Mouse (Mus musculus) erythroblast, embryonic 14.5 days (primary cell): ENCODE results near the gene Dtx2. TPM values are rescaled to one million over a fixed set of nuclear protein-coding genes. Genes with fewer than 3 reads are reported as not detected.
"Not testable (repeated sequence)": the region's sequence is repeated elsewhere in the genome, so short reads cannot be mapped to it uniquely, and the experiment has no call there.

ENCODE experiments used
- H3K27me3 ChIP-seq: 2 replicates; pipeline ENCODE4 v1.6.1; 2012; ENCODE audit warnings: inconsistent platforms; ENCODE audit not compliant: control insufficient read depth
- H3K36me3 ChIP-seq: 2 replicates; pipeline ENCODE4 v1.6.1; 2012; ENCODE audit warnings: mild to moderate bottlenecking, inconsistent platforms; ENCODE audit not compliant: control insufficient read depth
- H3K4me1 ChIP-seq: 2 replicates; pipeline ENCODE4 v1.6.1; 2012; ENCODE audit warnings: inconsistent platforms; ENCODE audit not compliant: control insufficient read depth
- H3K4me3 ChIP-seq: replicated peaks from 2 replicates; pipeline ENCODE3; 2012; ENCODE audit warnings: moderate library complexity, mild to moderate bottlenecking, inconsistent platforms
- H3K9me3 ChIP-seq: 2 replicates; pipeline ENCODE4 v1.6.1; 2012; ENCODE audit warnings: low read length, inconsistent platforms, mixed read lengths; ENCODE audit not compliant: control insufficient read depth
- GATA1 ChIP-seq: IDR thresholded peaks from 2 replicates; pipeline ENCODE4 v1.6.1; 2012; ENCODE audit warnings: low read length, inconsistent platforms, mixed read lengths
- TAL1 ChIP-seq: IDR thresholded peaks from 3 replicates; pipeline ENCODE4 v1.6.1; 2012; ENCODE audit warnings: low read length, inconsistent platforms, mixed read lengths
- polyA plus RNA-seq: library from polyadenylated mRNA; stranded (reverse); fragments of >175 nt; gene quantifications from 2 replicates; pipeline ENCODE4 v1.2.3, GENCODE M21; 2012

The Dtx2 gene
- polyA plus RNA-seq, 1 experiment: 0.84 TPM

DNA sequence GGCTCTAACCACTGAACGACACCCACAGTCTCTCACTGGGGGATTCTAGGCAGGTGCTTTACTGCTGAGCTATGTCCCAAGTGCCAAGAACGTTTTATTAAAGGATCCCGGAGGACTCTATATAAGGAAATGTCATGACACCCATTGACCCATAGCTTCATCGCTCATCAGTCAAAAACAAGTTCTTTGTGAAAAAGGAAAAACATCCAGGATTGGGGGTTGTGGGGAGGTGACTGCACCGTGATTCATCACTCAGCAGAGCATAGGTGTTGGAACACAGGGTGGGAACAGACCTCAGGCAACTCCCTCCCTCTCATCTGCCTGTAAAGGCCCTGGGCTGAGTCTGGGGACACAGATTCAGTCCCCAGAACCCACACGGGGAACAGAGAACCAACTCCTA lies 55.3 kb downstream of the Dtx2 start:
- Histone ChIP-seq H3K27me3 (no peaks in the 10 kb centered on the region), H3K4me1 (no peaks in the 10 kb centered on the region), H3K9me3 (no peaks in the 10 kb centered on the region), H3K36me3 (no peaks in the 10 kb centered on the region), H3K4me3 (no peak overlapping the region)
- TF ChIP-seq TAL1: no peak
- no peak for TF ChIP-seq GATA1

DNA sequence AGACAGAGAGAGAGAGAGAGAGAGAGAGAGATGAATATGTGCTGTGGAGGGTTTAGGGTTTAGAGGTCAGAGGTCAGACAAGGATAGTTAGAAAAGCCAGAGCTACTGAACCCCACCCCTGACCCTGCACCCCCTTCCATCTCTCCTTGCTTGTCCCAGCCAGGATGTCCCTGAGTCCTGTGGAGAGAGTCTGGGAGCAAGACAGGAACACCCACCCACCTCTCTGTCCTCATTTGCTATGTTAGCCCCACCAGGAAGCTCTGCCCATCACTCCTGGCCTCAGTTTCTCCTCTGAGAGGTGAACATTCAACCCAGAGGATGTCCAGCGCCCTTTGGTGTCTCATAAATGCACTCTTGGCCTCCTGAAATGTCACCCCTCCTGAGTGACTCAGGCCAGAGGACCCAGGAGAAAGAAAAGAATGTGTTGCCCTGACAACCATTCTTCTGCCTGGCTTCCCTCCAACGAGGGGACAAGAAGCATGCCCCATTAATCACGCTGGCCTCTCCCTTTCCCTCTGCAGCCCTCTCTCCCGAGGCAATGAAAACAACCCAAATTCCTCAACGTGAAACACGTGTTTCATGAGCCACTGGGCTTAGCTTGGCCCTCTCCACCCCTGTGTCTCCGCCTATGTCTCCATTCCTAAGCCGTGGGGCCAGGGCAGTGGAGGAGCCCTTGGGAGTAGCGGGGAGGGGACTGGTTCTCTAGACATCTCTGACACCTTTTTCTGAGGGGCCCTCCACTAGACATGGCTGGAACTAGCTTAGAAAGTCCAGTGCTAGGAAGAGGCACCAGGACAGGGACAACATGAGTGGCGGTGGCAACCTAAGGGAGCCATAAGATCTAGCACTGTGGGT lies 56.9 kb downstream of the Dtx2 start:
- no peaks in the 10 kb centered on the region for H3K36me3 ChIP-seq
- no peak overlapping the region for H3K4me3 ChIP-seq
- H3K9me3 ChIP-seq: no peaks in the 10 kb centered on the region
- H3K4me1 ChIP-seq: no peaks in the 10 kb centered on the region
- no peaks in the 10 kb centered on the region for H3K27me3 ChIP-seq
- no peak for TF ChIP-seq GATA1
- no peak for TF ChIP-seq TAL1

DNA sequence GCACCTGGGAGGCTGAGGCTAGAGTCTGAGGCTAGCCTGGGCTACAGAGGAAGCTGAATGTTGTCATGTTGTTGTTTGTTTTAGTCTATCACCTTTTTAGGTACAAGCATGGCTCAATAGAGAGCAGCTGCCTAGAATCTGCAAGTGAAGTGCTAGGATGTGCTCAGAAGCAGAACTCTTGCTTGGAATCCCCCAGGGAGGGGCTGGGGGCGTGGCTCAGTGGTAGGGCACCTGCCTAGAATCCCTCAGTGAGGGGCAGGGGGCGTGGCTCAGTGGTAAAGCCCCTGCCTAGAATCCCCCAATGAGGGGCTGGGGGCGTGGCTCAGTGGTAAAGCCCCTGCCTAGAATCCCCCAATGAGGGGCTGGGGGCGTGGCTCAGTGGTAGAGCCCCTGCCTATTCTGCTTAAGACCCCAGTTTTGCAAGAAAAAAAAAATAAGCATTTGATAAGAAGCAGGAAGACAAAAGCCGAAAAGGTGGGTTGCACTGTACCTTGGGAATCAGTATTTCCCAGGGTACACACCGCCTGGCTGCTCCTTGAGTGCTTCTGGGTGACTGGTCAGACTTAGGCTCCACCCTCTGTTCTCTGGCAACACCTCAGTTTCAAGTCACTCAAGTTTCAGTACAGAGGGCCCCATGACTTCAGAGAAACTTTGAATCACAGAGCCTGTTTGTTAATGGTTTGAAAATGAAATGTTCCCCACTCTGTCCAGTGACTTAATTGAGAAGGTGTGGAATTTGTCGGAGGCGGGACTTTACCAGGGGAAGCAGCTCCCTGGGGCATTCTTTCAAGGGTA lies 58.5 kb downstream of the Dtx2 start:
- TF ChIP-seq TAL1 (no peak), GATA1 (no peak)
- Histone ChIP-seq H3K9me3 (no peaks in the 10 kb centered on the region), H3K27me3 (peaks cover 9% of the 10 kb centered on the region), H3K4me1 (no peaks in the 10 kb centered on the region), H3K4me3 (no peak overlapping the region), H3K36me3 (no peaks in the 10 kb centered on the region)

DNA sequence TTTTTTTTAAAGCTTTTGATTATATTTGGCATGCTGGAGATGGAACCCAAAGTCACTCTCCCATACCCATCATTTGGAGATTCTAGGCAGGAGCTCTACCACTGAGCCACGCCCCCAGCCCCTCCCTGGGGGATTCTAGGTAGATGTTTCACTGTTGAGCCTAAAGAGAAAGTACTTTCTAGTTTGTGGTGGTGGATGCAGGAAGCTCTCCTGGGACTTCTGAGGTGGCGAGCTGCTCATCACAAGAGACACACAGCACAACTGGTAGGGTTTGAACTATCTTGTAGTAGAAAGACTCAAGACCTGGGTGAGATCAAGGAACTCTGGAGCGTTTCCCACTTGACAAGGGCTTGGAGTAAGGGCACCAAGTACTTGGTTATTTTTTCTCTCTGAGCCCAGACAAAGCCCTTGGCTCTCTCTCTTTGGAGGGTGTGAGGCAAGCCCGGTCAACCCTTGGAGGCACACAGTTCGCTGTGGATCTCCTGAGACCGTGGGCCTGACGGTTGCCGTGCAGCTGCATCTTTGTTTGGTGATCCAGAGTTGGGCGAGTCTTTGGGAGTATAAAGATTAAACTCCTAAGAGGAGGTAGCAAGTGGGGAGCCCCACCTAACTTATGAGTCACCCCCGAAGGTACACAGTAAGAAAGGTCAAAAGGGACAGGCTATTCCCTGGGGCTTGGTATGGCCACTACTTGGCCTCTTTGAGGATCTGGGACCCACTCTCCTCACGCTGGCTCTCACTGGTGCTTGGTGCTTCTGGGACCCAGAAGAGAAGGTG lies 59.9 kb downstream of the Dtx2 start, which contains the start of gene Upk3bl:
Gene Upk3bl (plus strand): TSS at position 192 of the 777 bp plus-strand sequence.
- TF ChIP-seq GATA1 (no peak), TAL1 (no peak)
- H3K36me3 ChIP-seq: no peaks in the 10 kb centered on the region
- no peak within 1 kb of the TSS for H3K4me3 ChIP-seq
- H3K9me3 ChIP-seq: no peaks in the 10 kb centered on the region
- H3K27me3 ChIP-seq: peaks cover 15% of the 10 kb centered on the region
- H3K4me1 ChIP-seq: no peaks in the 10 kb centered on the region

DNA sequence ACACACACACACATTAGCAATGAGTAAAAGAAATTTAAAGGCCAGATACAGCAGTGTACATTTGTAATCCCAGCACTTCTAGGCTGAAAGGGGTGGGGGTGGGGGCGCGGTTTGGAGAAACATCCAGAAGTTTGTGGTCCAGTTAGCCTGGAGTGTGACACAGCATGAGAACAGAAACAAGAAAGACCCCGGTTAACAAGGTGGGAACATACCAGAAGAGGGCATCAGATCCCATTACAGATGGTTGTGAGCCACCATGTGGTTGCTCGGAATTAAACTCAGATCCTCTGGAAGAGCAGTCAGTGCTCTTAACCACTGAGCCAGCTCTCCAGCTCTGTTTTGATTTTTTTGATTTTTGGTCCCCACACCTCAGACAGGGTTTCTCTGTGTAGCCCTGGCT lies 61.5 kb downstream of the Dtx2 start:
- H3K4me1 ChIP-seq: no peaks in the 10 kb centered on the region
- peaks cover 23% of the 10 kb centered on the region for H3K27me3 ChIP-seq
- H3K9me3 ChIP-seq: no peaks in the 10 kb centered on the region
- no peaks in the 10 kb centered on the region for H3K36me3 ChIP-seq
- H3K4me3 ChIP-seq: no peak overlapping the region
- TF ChIP-seq TAL1 (no peak), GATA1 (no peak)

DNA sequence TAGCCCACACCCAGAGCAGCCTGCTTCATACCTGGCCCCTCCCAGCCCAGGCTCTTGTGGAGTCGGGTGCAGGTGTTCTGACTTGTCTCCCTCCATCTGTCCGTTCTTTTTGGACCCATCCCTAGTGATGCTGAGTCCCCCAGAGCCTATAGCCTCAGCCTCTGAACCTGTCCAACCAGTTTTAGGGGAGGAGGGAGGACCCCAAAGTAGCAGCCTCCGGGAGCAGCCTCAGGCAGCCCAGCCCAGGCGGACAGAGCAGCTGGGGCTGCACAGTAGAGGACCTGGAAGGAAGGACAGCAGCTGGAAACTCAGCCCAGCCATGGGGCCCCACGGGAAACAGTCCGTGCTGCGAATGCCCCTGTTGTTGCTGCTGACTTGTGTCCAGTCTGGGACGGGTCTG lies 62.5 kb downstream of the Dtx2 start:
- Histone ChIP-seq H3K4me1 (no peaks in the 10 kb centered on the region), H3K36me3 (no peaks in the 10 kb centered on the region), H3K27me3 (peaks cover 26% of the 10 kb centered on the region), H3K9me3 (no peaks in the 10 kb centered on the region), H3K4me3 (no peak overlapping the region)
- TF ChIP-seq TAL1: no peak
- TF ChIP-seq GATA1: no peak

DNA sequence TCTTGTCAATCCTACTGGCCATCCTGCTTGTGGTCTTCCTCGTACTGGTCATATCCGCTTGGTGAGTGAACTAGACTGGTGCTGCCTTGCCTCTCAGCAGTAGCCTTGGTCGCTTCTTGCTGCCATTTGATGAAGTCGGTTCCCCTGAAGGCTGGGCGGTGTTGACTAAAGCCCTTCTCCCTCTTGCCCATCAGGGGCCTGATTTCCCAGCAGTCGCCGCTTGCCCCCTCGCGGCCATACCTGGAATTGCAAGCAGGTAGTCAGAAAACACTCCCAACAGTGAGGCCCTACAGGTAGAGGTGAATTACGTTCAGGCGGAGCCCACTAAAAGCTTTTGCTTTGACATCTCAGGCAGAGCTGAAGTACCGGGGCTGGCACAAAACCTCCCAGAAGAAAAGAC lies 67.0 kb downstream of the Dtx2 start:
- TF ChIP-seq TAL1 (no peak), GATA1 (no peak)
- H3K27me3 ChIP-seq: peaks cover 26% of the 10 kb centered on the region
- H3K36me3 ChIP-seq: no peaks in the 10 kb centered on the region
- no peaks in the 10 kb centered on the region for H3K4me1 ChIP-seq
- no peaks in the 10 kb centered on the region for H3K9me3 ChIP-seq
- no peak overlapping the region for H3K4me3 ChIP-seq

DNA sequence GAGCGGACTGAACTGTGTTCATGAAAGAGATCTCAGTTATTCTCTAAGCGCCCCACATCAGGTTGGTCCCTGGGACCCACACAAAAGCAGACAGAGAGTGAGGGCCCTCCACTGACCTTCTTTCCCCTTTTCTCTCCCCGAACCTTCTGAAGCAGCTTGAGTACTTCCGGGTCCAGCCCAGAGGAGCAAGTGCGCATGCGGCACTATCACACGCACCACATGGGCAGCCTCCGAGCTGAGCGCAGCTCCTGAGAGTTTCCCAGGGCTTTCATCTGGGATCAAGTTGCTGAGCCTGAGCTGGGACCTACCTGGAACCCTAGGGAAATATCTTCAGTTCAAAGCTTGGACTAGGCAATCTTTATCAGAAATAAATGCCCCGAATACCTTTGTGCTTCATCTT lies 69.3 kb downstream of the Dtx2 start:
- Histone ChIP-seq H3K9me3 (no peaks in the 10 kb centered on the region), H3K36me3 (no peaks in the 10 kb centered on the region), H3K4me1 (no peaks in the 10 kb centered on the region), H3K27me3 (peaks cover 14% of the 10 kb centered on the region), H3K4me3 (no peak overlapping the region)
- TF ChIP-seq GATA1 (no peak), TAL1 (no peak)

DNA sequence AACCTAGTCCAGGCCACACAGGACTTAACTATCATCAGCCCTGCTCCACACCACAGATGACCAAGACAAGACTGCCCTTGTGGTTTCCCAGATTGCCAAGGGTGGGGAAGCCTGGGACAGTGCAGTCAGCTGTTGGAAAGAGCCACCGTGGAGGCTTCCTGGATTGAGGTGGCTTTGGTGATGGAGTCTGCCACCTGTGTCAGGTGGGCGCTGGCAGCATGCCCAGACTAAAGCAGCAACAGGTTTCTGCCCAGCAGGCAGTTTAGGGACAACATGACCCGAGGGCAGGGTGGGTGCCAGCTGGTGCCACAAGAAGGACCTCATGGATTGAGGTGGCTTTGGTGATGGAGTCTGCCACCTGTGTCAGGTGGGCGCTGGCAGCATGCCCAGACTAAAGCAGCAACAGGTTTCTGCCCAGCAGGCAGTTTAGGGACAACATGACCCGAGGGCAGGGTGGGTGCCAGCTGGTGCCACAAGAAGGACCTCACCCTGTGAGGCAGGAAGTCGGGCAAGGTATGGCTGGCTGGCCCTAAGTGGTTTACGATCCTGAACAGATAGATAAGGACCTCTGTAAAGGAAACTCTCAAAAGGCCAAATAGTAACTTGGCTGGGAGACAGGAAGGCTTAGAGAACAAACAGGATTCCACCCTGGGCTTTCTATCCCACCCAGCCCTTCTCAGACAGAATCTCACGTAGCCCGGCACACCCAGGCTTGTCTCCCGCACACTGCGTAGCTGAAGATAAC lies 72.0 kb downstream of the Dtx2 start:
- not testable (repeated sequence) for H3K36me3 ChIP-seq, H3K4me3 ChIP-seq, H3K4me1 ChIP-seq, H3K9me3 ChIP-seq, H3K27me3 ChIP-seq
